Mouse (Mus musculus) neural tube, embryonic 14.5 days (tissue): ENCODE results near the gene H2-D1. TPM values are rescaled to one million over a fixed set of nuclear protein-coding genes. Genes with fewer than 3 reads are reported as not detected.

Experiments
- ATAC-seq: fragments of 200-750 bp; cut with Nextera tagmentation; 2 replicates; pipeline ENCODE4 v1.8.0; 2017; ENCODE audit warnings: low read depth, mild to moderate bottlenecking, moderate TSS enrichment, moderate library complexity
- H3K27ac ChIP-seq: fragments of 300-500 bp; sonication (generic); 2 replicates; pipeline ENCODE4 v1.5.1; 2014; ENCODE audit warnings: low read depth, mild to moderate bottlenecking, control low read depth, low read length, moderate library complexity, mixed read lengths
- H3K27me3 ChIP-seq: fragments of 300-500 bp; sonication (generic); 2 replicates; pipeline ENCODE4 v1.6.1; 2014; ENCODE audit warnings: low read length; ENCODE audit not compliant: control insufficient read depth, insufficient read depth
- H3K36me3 ChIP-seq: fragments of 300-500 bp; sonication (generic); 2 replicates; pipeline ENCODE4 v1.6.1; 2014; ENCODE audit warnings: low read length, mixed read lengths; ENCODE audit not compliant: control insufficient read depth, insufficient read depth
- H3K4me1 ChIP-seq: fragments of 300-500 bp; sonication (generic); 2 replicates; pipeline ENCODE4 v1.6.1; 2014; ENCODE audit warnings: low read length; ENCODE audit not compliant: control insufficient read depth, insufficient read depth
- H3K4me2 ChIP-seq: fragments of 300-500 bp; sonication (generic); 2 replicates; pipeline ENCODE4 v1.6.1; 2014; ENCODE audit warnings: mild to moderate bottlenecking, low read depth, low read length, control low read depth
- H3K4me3 ChIP-seq: fragments of 300-500 bp; sonication (generic); 2 replicates; pipeline ENCODE4 v1.5.1; 2014; ENCODE audit warnings: low read depth, low read length, control low read depth, mixed read lengths
- H3K9ac ChIP-seq: fragments of 300-500 bp; sonication (generic); replicated peaks from 2 replicates; pipeline ENCODE4 v1.6.1; 2014; ENCODE audit warnings: low read depth, mild to moderate bottlenecking, control low read depth, low read length, mixed read lengths
- H3K9me3 ChIP-seq: fragments of 300-500 bp; sonication (generic); 2 replicates; pipeline ENCODE4 v1.6.1; 2016; ENCODE audit warnings: low read length; ENCODE audit not compliant: control insufficient read depth
- WGBS: fragments of 180-500 bp; shearing (Covaris S2); extraction: QIAGEN DNeasy Blood & Tissue Kit; methylation state at CpG from one replicate; pipeline ENCODE4 v1.1.7; 2014; 5-methylcytosine and 5-hydroxymethylcytosine counted together
- polyA plus RNA-seq: library from polyadenylated mRNA; unstranded; fragments of >200 nt; fragmentation: Nextera tagmentation; extraction: Ambion mirVana; gene quantifications from 2 replicates; pipeline ENCODE4 v1.2.1, GENCODE M21; 2014

Gene H2-D1
- polyA plus RNA-seq, 1 experiment from 2014 or later = 111 TPM

GRCm38 (mm10) chr17:35244999-35245398 is 17.5 kb upstream of the H2-D1 start:
- 0 out of 2 replicates have a peak overlapping the region, but pooled peaks have one; percentile 16 for H3K9ac ChIP-seq
- H3K27ac ChIP-seq = no peak overlapping the region
- peak overlapping the region; percentile 91; the same call in 1 of the 2 replicates for H3K4me2 ChIP-seq
- peaks cover 38% of the 10 kb centered on the region for H3K4me1 ChIP-seq
- H3K4me3 ChIP-seq = peak overlapping the region; percentile 99; the same call in 1 of the 2 replicates
- H3K36me3 ChIP-seq = peaks cover 68% of the 10 kb centered on the region
- no peak for ATAC-seq
- WGBS = 78% methylated on average over 2 of the region's 2 CpGs
- no peaks in the 10 kb centered on the region for H3K27me3 ChIP-seq
- no peaks in the 10 kb centered on the region for H3K9me3 ChIP-seq

DNA sequence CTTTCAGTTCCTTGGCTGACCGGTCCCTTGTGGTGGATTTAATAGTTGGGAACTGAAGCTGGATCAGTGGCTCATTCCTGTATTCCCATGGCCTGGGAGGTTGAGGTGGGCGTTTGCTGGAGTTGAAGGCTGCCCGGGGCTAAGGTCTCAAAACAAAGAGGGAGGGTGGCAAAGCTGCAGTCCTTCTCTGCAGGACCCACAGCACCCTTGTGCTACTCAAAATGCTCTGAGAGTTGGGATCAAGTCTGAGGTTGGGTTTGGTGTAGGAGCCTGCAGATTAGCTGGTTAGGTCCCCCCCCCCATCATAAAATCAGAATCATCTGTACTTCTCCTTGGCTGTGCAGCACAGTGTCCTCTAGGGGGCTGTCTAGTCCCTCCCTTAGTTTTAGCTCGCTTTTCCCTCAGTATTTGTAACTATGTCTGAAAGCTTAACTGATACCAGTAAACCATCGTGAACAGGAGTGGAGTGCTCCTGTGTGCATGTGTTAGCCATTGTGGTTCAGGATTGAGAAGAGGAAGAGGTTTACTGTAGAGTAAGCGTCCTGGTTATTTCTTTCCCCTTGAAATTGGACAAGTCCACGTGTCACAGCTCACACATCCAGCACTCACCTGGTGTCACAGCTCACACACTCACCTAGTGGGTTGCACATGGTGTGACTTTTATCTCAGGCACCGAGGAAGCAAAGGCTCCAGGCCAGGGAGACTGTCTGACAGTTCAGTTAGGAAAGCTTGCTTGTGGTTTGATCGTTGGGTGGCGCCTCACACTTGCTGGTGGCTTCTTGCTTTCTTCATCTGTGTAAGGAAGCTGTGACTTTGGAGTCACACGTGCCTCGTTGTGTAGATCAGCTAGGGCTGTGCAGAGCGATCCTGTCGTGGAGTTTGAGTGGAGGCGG is 16.6 kb upstream of the H2-D1 start:
- Histone ChIP-seq H3K27me3 (no peaks in the 10 kb centered on the region), H3K4me1 (peaks cover 30% of the 10 kb centered on the region), H3K4me3 (no peak overlapping the region), H3K36me3 (peaks cover 78% of the 10 kb centered on the region), H3K9me3 (no peaks in the 10 kb centered on the region), H3K9ac (no peak overlapping the region), H3K4me2 (peak overlapping the region; percentile 91; the same call in 1 of the 2 replicates), H3K27ac (no peak overlapping the region)
- ATAC-seq = no peak
- 84% methylated on average over 15 of the region's 15 CpGs for WGBS

- Histone ChIP-seq H3K27me3 (no peaks in the 10 kb centered on the region), H3K4me1 (peaks cover 30% of the 10 kb centered on the region), H3K27ac (no peak overlapping the region), H3K36me3 (peaks cover 88% of the 10 kb centered on the region), H3K4me2 (no peak overlapping the region), H3K4me3 (no peak overlapping the region), H3K9me3 (no peaks in the 10 kb centered on the region), H3K9ac (no peak overlapping the region)
- no peak for ATAC-seq
- 78% methylated on average over 7 of the region's 7 CpGs for WGBS
These were observed 15.4 kb upstream of the H2-D1 start for GRCm38 (mm10) chr17:35247144-35247543.

DNA sequence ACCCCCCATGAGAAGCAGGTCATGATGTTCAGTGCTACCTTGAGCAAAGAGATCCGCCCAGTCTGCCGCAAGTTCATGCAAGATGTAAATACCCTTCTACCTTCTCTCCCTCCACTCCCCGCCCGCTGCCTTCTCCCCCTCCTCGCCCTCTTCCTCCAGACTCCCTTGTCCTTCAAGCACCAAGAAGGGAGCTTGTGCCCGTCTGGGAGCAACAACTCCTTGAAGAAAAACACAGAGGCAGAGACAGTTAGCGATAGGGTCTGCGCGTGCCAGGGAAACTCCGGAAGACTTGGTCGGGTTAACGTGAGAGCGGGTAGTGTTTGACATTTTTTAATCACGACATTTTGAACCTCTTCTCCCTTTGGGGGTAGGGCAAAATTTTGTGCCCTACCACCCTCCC is 13.5 kb upstream of the H2-D1 start:
- Histone ChIP-seq H3K4me1 (peaks cover 22% of the 10 kb centered on the region), H3K4me3 (no peak overlapping the region), H3K4me2 (no peak overlapping the region), H3K27me3 (no peaks in the 10 kb centered on the region), H3K27ac (no peak overlapping the region), H3K9me3 (no peaks in the 10 kb centered on the region), H3K36me3 (peaks cover 98% of the 10 kb centered on the region), H3K9ac (no peak overlapping the region)
- WGBS = 89% methylated on average over 14 of the region's 14 CpGs
- no peak for ATAC-seq

- peaks cover 15% of the 10 kb centered on the region for H3K4me1 ChIP-seq
- H3K9ac ChIP-seq = no peak overlapping the region
- H3K4me2 ChIP-seq = no peak overlapping the region
- peaks cover 95% of the 10 kb centered on the region for H3K36me3 ChIP-seq
- H3K9me3 ChIP-seq = no peaks in the 10 kb centered on the region
- no peak for ATAC-seq
- 83% methylated on average over 19 of the region's 19 CpGs for WGBS
- no peak overlapping the region for H3K27ac ChIP-seq
- no peaks in the 10 kb centered on the region for H3K27me3 ChIP-seq
- H3K4me3 ChIP-seq = no peak overlapping the region
These were observed 12.9 kb upstream of the H2-D1 start for GRCm38 (mm10) chr17:35249451-35250197.

- H3K9me3 ChIP-seq = no peaks in the 10 kb centered on the region
- H3K4me2 ChIP-seq = no peak overlapping the region
- H3K4me1 ChIP-seq = 0 out of 2 replicates have a peak, but pooled peaks cover 6% of the 10 kb centered on the region
- H3K9ac ChIP-seq = no peak overlapping the region
- no peaks in the 10 kb centered on the region for H3K27me3 ChIP-seq
- WGBS = 93% methylated on average over 3 of the region's 3 CpGs
- no peak for ATAC-seq
- H3K4me3 ChIP-seq = no peak overlapping the region
- H3K36me3 ChIP-seq = peaks cover 86% of the 10 kb centered on the region
- H3K27ac ChIP-seq = no peak overlapping the region
These were observed 12.0 kb upstream of the H2-D1 start for GRCm38 (mm10) chr17:35250348-35251120.

GRCm38 (mm10) chr17:35251162-35251719 is 11.3 kb upstream of the H2-D1 start:
- 87% methylated on average over 15 of the region's 15 CpGs for WGBS
- Histone ChIP-seq H3K27me3 (no peaks in the 10 kb centered on the region), H3K27ac (no peak overlapping the region), H3K4me1 (0 out of 2 replicates have a peak, but pooled peaks cover 2% of the 10 kb centered on the region), H3K9ac (no peak overlapping the region), H3K9me3 (no peaks in the 10 kb centered on the region), H3K36me3 (peaks cover 79% of the 10 kb centered on the region), H3K4me3 (no peak overlapping the region), H3K4me2 (no peak overlapping the region)
- ATAC-seq = no peak

DNA sequence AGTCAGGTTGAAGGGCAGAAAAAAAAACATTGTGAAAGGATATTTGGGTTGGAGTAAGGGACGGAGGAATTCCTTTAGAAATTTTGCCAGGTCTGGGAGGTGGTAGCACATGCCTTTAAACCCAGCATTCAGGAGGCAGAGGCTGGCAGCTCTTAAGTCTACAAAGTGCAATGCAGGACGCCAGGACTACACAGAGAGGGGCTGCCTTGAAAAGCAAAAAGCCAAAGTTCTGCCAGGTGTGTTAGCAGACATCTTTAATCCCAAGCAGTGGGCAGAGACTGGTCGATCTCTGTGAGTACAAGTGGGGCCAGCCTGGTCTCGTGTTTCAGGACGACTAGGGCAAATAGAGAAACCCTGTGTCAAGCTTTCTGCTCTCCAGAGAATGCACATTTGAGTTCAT is 10.5 kb upstream of the H2-D1 start:
- WGBS = 93% methylated on average over 5 of the region's 5 CpGs
- peaks cover 71% of the 10 kb centered on the region for H3K36me3 ChIP-seq
- H3K9me3 ChIP-seq = no peaks in the 10 kb centered on the region
- no peak overlapping the region for H3K4me2 ChIP-seq
- H3K27ac ChIP-seq = no peak overlapping the region
- no peaks in the 10 kb centered on the region for H3K4me1 ChIP-seq
- no peak for ATAC-seq
- no peak overlapping the region for H3K9ac ChIP-seq
- no peaks in the 10 kb centered on the region for H3K27me3 ChIP-seq
- H3K4me3 ChIP-seq = no peak overlapping the region
